Mouse (Mus musculus): ENCODE results near the gene Klf15. TPM values are rescaled to one million over a fixed set of nuclear protein-coding genes. Genes with fewer than 3 reads are reported as not detected.

Klf15 gene
- polyA plus RNA-seq, 1 experiment from 2014 or later: 10.9 TPM

- no peak for DNase-seq (ENCODE audit: low spot score)
Observed at GRCm38 (mm10) chr6:90491956-90492744, 29.8 kb downstream of the Klf15 start.

- DNase-seq (ENCODE audit: low spot score): no peak
Observed at GRCm38 (mm10) chr6:90494155-90494554, 31.8 kb downstream of the Klf15 start.

GRCm38 (mm10) chr6:90494566-90494965, 32.2 kb downstream of the Klf15 start:
- DNase-seq (ENCODE audit: low spot score): no peak

GRCm38 (mm10) chr6:90495282-90495912, 33.0 kb downstream of the Klf15 start:
- no peak for DNase-seq (ENCODE audit: low spot score)

GRCm38 (mm10) chr6:90496217-90496616, 33.8 kb downstream of the Klf15 start:
- DNase-seq (ENCODE audit: low spot score): no peak

- DNase-seq (ENCODE audit: low spot score): no peak
Observed at GRCm38 (mm10) chr6:90499509-90499908, 37.1 kb downstream of the Klf15 start.

- no peak for DNase-seq (ENCODE audit: low spot score)
Observed at GRCm38 (mm10) chr6:90501222-90501940, 39.0 kb downstream of the Klf15 start.

GRCm38 (mm10) chr6:90505906-90506305, 43.5 kb downstream of the Klf15 start:
- no peak for DNase-seq (ENCODE audit: low spot score)

GRCm38 (mm10) chr6:90506673-90507311, 44.4 kb downstream of the Klf15 start:
- no peak for DNase-seq (ENCODE audit: low spot score)

GRCm38 (mm10) chr6:90507443-90507842, 45.1 kb downstream of the Klf15 start:
- DNase-seq (ENCODE audit: low spot score): no peak

- DNase-seq (ENCODE audit: low spot score): no peak
Observed at GRCm38 (mm10) chr6:90508197-90508624, 45.8 kb downstream of the Klf15 start.

GRCm38 (mm10) chr6:90509085-90509484, 46.7 kb downstream of the Klf15 start:
- DNase-seq (ENCODE audit: low spot score): no peak

GRCm38 (mm10) chr6:90512416-90512815, 50.0 kb downstream of the Klf15 start:
- no peak for DNase-seq (ENCODE audit: low spot score)

- DNase-seq (ENCODE audit: low spot score): no peak
Observed at GRCm38 (mm10) chr6:90513074-90513856, 50.9 kb downstream of the Klf15 start.

GRCm38 (mm10) chr6:90514369-90514768, 52.0 kb downstream of the Klf15 start:
- DNase-seq (ENCODE audit: low spot score): no peak

GRCm38 (mm10) chr6:90514883-90515405, 52.6 kb downstream of the Klf15 start:
- DNase-seq (ENCODE audit: low spot score): peak; percentile 38

- DNase-seq (ENCODE audit: low spot score): no peak
Observed at GRCm38 (mm10) chr6:90518892-90519291, 56.5 kb downstream of the Klf15 start.

- no peak for DNase-seq (ENCODE audit: low spot score)
Observed at GRCm38 (mm10) chr6:90519375-90519774, 57.0 kb downstream of the Klf15 start.
